Mouse (Mus musculus) CD4-positive, CD25-positive, alpha-beta regulatory T cell, adult 9 weeks (primary cell): ENCODE data around the gene Olfr250. TPM values are rescaled to one million over a fixed set of nuclear protein-coding genes. Genes with fewer than 3 reads are reported as not detected.

Source experiments
- polyA plus RNA-seq: library from polyadenylated mRNA; unstranded; fragments of 100-300 nt; shearing (Covaris generic); gene quantifications from one replicate; pipeline ENCODE4 v1.2.1, GENCODE M21; 2017

Olfr250 gene
- not detected for polyA plus RNA-seq

DNA sequence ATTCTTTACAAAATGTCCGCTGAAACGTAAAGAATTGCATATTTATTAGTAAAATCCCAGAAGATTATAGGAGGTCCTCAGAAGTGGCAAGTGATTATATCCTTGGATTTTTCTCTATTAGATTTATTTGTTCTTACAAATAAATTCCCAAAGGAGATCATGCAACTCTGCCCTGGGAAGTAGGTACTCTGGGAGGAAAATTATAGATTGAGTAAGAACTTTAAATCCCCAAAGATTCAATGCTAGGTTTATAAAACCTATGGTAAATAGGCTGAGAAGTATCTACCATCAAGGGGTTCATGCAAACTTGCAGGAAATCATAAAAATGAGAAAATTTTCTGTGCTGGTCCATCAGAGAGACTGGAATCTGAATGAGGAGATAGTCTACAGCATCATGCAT is at the start of gene Olfr250:
Gene Olfr250 (plus strand): TSS at position 301 of the 400 bp plus-strand sequence.

DNA sequence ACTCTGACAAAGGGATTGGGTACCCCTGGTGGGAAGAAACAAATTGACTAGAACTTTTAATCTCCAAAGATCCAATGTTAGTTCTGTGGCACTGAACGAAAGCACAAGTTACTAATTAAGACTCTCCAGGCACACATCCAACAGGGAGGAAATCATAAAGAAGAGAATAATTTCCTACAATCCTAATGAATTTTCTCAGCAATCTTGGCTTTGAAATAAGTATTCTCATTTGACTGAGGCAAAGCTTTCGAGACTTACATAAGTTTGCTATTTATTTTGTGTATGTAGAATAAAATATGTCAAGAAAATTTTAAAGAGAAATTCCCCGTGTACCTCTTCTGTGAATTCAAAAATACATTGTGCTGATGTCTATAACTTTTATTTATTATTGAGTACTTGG is 37.9 kb upstream of the Olfr250 start, which contains the start of gene Olfr25:
Gene Olfr25 (plus strand): TSS at position 301 of the 400 bp plus-strand sequence.

GRCm38 (mm10) chr9:38348111-38348510 is 18.6 kb upstream of the Olfr250 start, which contains the start of gene Olfr898:
Olfr898 (plus strand) TSS chr9:38348411.

GRCm38 (mm10) chr9:38376786-38377185 is 10.1 kb downstream of the Olfr250 start, which contains the start of gene Olfr251:
Olfr251 (plus strand) TSS chr9:38377086.

GRCm38 (mm10) chr9:38401398-38401797 is 34.7 kb downstream of the Olfr250 start, which contains the start of gene Olfr147:
Olfr147 (plus strand) TSS chr9:38401698.

Other genes starting within 250 kb of the Olfr250 start
- 0.10 TPM for gene Olfr890, start 224.4 kb upstream of the Olfr250 start, polyA plus RNA-seq
- not detected for gene Olfr891, start 186.1 kb upstream of the Olfr250 start, polyA plus RNA-seq
- not detected for gene Olfr893, start 158.5 kb upstream of the Olfr250 start, polyA plus RNA-seq
- not detected for gene Olfr894, start 148.8 kb upstream of the Olfr250 start, polyA plus RNA-seq
- gene Olfr143, start 114.1 kb upstream of the Olfr250 start, polyA plus RNA-seq, result not detected
- gene Olfr895, start 99.0 kb upstream of the Olfr250 start, polyA plus RNA-seq, result not detected
- gene Olfr896-ps1, start 75.8 kb upstream of the Olfr250 start, polyA plus RNA-seq, result not detected
- not detected for gene Olfr25, start 37.8 kb upstream of the Olfr250 start, polyA plus RNA-seq
- gene Olfr898, start 18.5 kb upstream of the Olfr250 start, polyA plus RNA-seq, result not detected
- gene Olfr251, start 10.2 kb downstream of the Olfr250 start, polyA plus RNA-seq, result not detected
- gene Olfr147, start 34.8 kb downstream of the Olfr250 start, polyA plus RNA-seq, result not detected
- gene Olfr901, start 62.6 kb downstream of the Olfr250 start, polyA plus RNA-seq, result 0.20 TPM
- not detected for gene Olfr902, start 80.8 kb downstream of the Olfr250 start, polyA plus RNA-seq
- not detected for gene Olfr904, start 96.2 kb downstream of the Olfr250 start, polyA plus RNA-seq
- not detected for gene Olfr905, start 104.2 kb downstream of the Olfr250 start, polyA plus RNA-seq
- gene Olfr906, start 120.2 kb downstream of the Olfr250 start, polyA plus RNA-seq, result not detected
- not detected for gene Olfr907, start 128.9 kb downstream of the Olfr250 start, polyA plus RNA-seq
- gene Olfr911-ps1, start 154.7 kb downstream of the Olfr250 start, polyA plus RNA-seq, result not detected
- gene Olfr910, start 171.0 kb downstream of the Olfr250 start, polyA plus RNA-seq, result not detected
- 0.06 TPM for gene Olfr912, start 213.3 kb downstream of the Olfr250 start, polyA plus RNA-seq
- not detected for gene Olfr913, start 225.9 kb downstream of the Olfr250 start, polyA plus RNA-seq
- gene Olfr914, start 238.2 kb downstream of the Olfr250 start, polyA plus RNA-seq, result not detected